Mouse (Mus musculus): ENCODE results near the gene Scd4. TPM values are rescaled to one million over a fixed set of nuclear protein-coding genes. Genes with fewer than 3 reads are reported as not detected.
"Not testable (repeated sequence)": the region's sequence is repeated elsewhere in the genome, so short reads cannot be mapped to it uniquely, and the experiment has no call there.

Scd4 gene
- polyA plus RNA-seq, 1 experiment from 2014 or later: 0.21 TPM

DNA sequence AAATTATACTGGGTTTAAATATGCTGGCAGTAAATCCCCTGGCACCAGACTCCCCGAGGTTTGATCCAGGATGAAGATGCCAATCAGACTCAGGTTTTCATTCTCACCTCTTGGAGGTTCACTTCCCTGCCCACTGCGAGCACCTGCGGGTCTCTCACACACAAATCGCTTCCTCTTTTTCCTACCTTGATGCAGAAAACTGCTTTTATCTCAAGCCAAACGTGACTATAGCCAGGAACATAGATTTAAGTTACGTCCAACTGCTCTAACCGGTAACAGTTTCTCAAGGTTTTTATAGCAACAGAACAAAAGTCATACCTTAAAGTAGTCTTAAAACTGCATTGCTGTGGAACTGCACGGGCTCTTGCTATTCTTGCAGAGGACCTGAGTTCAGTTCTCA is 16.8 kb downstream of the Scd4 start:
- no peaks in the 10 kb centered on the region for H3K4me1 ChIP-seq (ENCODE audit: control insufficient read depth, insufficient read depth, low read depth, low read length)
- H3K27me3 ChIP-seq (replicated peaks; ENCODE audit: control insufficient read depth, insufficient read depth, low read length): no peaks in the 10 kb centered on the region
- H3K4me2 ChIP-seq (ENCODE audit: low read length): no peak overlapping the region
- H3K9me3 ChIP-seq (ENCODE audit: control insufficient read depth, low read length): no peaks in the 10 kb centered on the region
- H3K4me3 ChIP-seq (ENCODE audit: low read length): no peak overlapping the region
- H3K27ac ChIP-seq (ENCODE audit: low read depth, low read length): no peak overlapping the region
- ATAC-seq: no peak
- WGBS: 89% methylated on average over 8 of the region's 8 CpGs
- H3K9ac ChIP-seq (ENCODE audit: low read depth, low read length): no peak overlapping the region
- H3K36me3 ChIP-seq (ENCODE audit: control insufficient read depth, insufficient read depth, low read length): no peaks in the 10 kb centered on the region

- ATAC-seq: no peak
- Histone ChIP-seq H3K9me3 (ENCODE audit: control insufficient read depth, low read length) (no peaks in the 10 kb centered on the region), H3K4me2 (ENCODE audit: low read length) (no peak overlapping the region), H3K4me3 (ENCODE audit: low read length) (no peak overlapping the region), H3K27me3 (replicated peaks; ENCODE audit: control insufficient read depth, insufficient read depth, low read length) (no peaks in the 10 kb centered on the region), H3K27ac (ENCODE audit: low read depth, low read length) (no peak overlapping the region), H3K36me3 (ENCODE audit: control insufficient read depth, insufficient read depth, low read length) (no peaks in the 10 kb centered on the region), H3K9ac (ENCODE audit: low read depth, low read length) (no peak overlapping the region), H3K4me1 (ENCODE audit: control insufficient read depth, insufficient read depth, low read depth, low read length) (no peaks in the 10 kb centered on the region)
- 86% methylated on average over 7 of the region's 7 CpGs for WGBS
Measured at GRCm38 (mm10) chr19:44351756-44352155, 18.9 kb downstream of the Scd4 start.

- WGBS: 40% methylated on average over 8 of the region's 8 CpGs
- no peaks in the 10 kb centered on the region for H3K9me3 ChIP-seq (ENCODE audit: control insufficient read depth, low read length)
- H3K36me3 ChIP-seq (ENCODE audit: control insufficient read depth, insufficient read depth, low read length): no peaks in the 10 kb centered on the region
- no peak overlapping the region for H3K27ac ChIP-seq (ENCODE audit: low read depth, low read length)
- H3K9ac ChIP-seq (ENCODE audit: low read depth, low read length): no peak overlapping the region
- H3K4me3 ChIP-seq (ENCODE audit: low read length): no peak overlapping the region
- H3K27me3 ChIP-seq (replicated peaks; ENCODE audit: control insufficient read depth, insufficient read depth, low read length): no peaks in the 10 kb centered on the region
- ATAC-seq: no peak
- no peak overlapping the region for H3K4me2 ChIP-seq (ENCODE audit: low read length)
- no peaks in the 10 kb centered on the region for H3K4me1 ChIP-seq (ENCODE audit: control insufficient read depth, insufficient read depth, low read depth, low read length)
Measured at GRCm38 (mm10) chr19:44358700-44359099, 25.8 kb downstream of the Scd4 start.

DNA sequence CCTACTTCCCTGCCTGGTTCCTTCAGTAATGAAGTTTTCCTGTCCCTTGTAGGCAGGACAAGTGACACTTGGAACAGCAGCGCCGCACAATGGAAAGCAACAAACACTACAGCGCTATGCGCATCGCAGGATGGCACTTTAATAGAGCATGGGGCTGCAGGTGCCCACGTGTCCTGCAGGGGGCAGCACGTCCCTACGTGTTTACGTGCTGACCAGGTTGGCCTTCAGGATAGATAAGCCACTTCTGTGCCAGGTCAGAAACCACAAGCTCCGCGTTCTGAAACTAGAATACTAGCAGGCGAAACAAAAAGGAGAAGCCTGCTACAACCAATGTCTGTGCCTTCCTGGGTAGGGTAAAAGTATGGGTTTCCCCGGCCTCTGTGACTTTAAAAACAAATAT is 30.6 kb downstream of the Scd4 start:
- no peak for ATAC-seq

DNA sequence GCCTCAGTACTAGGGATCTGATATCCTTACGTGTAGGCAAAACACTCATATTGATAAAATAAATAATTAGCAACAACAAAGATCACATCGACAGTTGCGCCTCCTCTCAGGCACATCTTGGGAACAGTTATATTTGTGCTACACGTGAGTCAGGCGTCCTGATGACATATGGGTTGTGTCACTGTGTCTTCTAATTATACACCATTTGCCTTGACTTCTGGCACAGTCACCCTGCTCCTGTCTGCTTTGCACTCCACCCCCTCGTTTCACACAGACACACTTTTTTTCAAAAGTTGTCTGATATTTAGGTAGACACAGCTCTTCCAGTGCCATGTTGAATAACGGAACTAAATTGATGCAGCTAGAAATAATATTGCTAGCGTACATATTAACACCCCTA is 31.1 kb downstream of the Scd4 start:
- no peaks in the 10 kb centered on the region for H3K27me3 ChIP-seq (replicated peaks; ENCODE audit: control insufficient read depth, insufficient read depth, low read length)
- H3K27ac ChIP-seq (ENCODE audit: low read depth, low read length): no peak overlapping the region
- H3K9me3 ChIP-seq (ENCODE audit: control insufficient read depth, low read length): no peaks in the 10 kb centered on the region
- no peaks in the 10 kb centered on the region for H3K36me3 ChIP-seq (ENCODE audit: control insufficient read depth, insufficient read depth, low read length)
- H3K9ac ChIP-seq (ENCODE audit: low read depth, low read length): no peak overlapping the region
- H3K4me1 ChIP-seq (ENCODE audit: control insufficient read depth, insufficient read depth, low read depth, low read length): no peaks in the 10 kb centered on the region
- ATAC-seq: no peak
- H3K4me2 ChIP-seq (ENCODE audit: low read length): no peak overlapping the region
- H3K4me3 ChIP-seq (ENCODE audit: low read length): no peak overlapping the region
- 82% methylated on average over 8 of the region's 8 CpGs for WGBS

More for the DNA sequence above, 30.6 kb downstream of the Scd4 start:
- WGBS: 23% methylated on average over 13 of the region's 13 CpGs
- H3K9me3 ChIP-seq (ENCODE audit: control insufficient read depth, low read length): no peaks in the 10 kb centered on the region
- H3K4me3 ChIP-seq (ENCODE audit: low read length): no peak overlapping the region
- no peak overlapping the region for H3K4me2 ChIP-seq (ENCODE audit: low read length)
- H3K36me3 ChIP-seq (ENCODE audit: control insufficient read depth, insufficient read depth, low read length): no peaks in the 10 kb centered on the region
- no peak overlapping the region for H3K9ac ChIP-seq (ENCODE audit: low read depth, low read length)
- H3K27me3 ChIP-seq (replicated peaks; ENCODE audit: control insufficient read depth, insufficient read depth, low read length): no peaks in the 10 kb centered on the region
- no peak overlapping the region for H3K27ac ChIP-seq (ENCODE audit: low read depth, low read length)
- no peaks in the 10 kb centered on the region for H3K4me1 ChIP-seq (ENCODE audit: control insufficient read depth, insufficient read depth, low read depth, low read length)

GRCm38 (mm10) chr19:44365733-44366132 is 32.8 kb downstream of the Scd4 start:
- Histone ChIP-seq H3K4me2 (ENCODE audit: low read length) (no peak overlapping the region), H3K4me1 (ENCODE audit: control insufficient read depth, insufficient read depth, low read depth, low read length) (no peaks in the 10 kb centered on the region), H3K9ac (ENCODE audit: low read depth, low read length) (no peak overlapping the region), H3K27ac (ENCODE audit: low read depth, low read length) (no peak overlapping the region), H3K4me3 (ENCODE audit: low read length) (no peak overlapping the region), H3K9me3 (ENCODE audit: control insufficient read depth, low read length) (no peaks in the 10 kb centered on the region), H3K36me3 (ENCODE audit: control insufficient read depth, insufficient read depth, low read length) (no peaks in the 10 kb centered on the region), H3K27me3 (replicated peaks; ENCODE audit: control insufficient read depth, insufficient read depth, low read length) (no peaks in the 10 kb centered on the region)
- 92% methylated on average over 4 of the region's 4 CpGs for WGBS
- ATAC-seq: no peak

DNA sequence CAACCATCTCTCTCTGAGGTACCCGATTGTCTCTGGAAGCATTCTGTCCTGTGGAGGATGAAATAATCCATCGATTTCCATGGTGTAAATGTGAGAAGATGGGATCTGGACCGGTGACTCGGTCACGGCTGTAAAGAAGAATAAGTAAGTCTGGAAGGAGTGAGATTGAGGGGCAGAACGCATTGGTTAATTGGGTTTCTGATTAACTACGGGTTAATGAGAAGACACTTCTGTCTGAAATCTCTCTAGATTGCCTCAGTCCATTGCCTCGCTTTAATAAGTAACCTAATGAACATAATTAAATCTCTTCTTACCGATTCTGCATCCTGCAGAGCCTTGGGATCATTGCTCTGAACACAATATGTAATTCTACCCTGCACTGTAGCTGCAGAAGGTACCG is 34.2 kb downstream of the Scd4 start:
- H3K27me3 ChIP-seq (replicated peaks; ENCODE audit: control insufficient read depth, insufficient read depth, low read length); ATAC-seq; H3K9ac ChIP-seq (ENCODE audit: low read depth, low read length); H3K4me3 ChIP-seq (ENCODE audit: low read length); H3K27ac ChIP-seq (ENCODE audit: low read depth, low read length); H3K36me3 ChIP-seq (ENCODE audit: control insufficient read depth, insufficient read depth, low read length); H3K4me1 ChIP-seq (ENCODE audit: control insufficient read depth, insufficient read depth, low read depth, low read length); H3K4me2 ChIP-seq (ENCODE audit: low read length); H3K9me3 ChIP-seq (ENCODE audit: control insufficient read depth, low read length): not testable (repeated sequence)
- 54% methylated on average over 9 of the region's 10 CpGs for WGBS

DNA sequence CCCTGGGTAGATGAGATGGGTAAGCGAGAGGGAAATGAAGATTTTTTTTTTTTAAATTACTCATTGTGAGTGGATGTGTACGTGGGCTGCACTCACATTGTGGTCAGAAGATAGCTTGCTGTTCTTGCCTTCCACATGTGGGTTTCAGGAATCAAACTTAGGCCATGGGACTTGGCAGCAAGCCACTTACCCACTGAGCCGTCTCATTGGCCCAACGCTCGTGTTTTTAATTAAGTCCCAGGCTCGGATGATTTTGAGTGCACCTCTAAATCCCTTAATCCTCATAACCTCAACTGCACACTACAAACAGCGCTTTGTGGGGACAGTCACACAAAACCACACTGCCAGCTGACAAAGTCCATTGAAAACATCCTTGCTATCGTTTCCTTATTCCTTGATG is 36.5 kb downstream of the Scd4 start:
- no peak overlapping the region for H3K9ac ChIP-seq (ENCODE audit: low read depth, low read length)
- H3K27me3 ChIP-seq (replicated peaks; ENCODE audit: control insufficient read depth, insufficient read depth, low read length): no peaks in the 10 kb centered on the region; the same call in 1 of the 2 replicates
- ATAC-seq: no peak
- no peaks in the 10 kb centered on the region for H3K9me3 ChIP-seq (ENCODE audit: control insufficient read depth, low read length)
- H3K36me3 ChIP-seq (ENCODE audit: control insufficient read depth, insufficient read depth, low read length): no peaks in the 10 kb centered on the region
- no peak overlapping the region for H3K4me3 ChIP-seq (ENCODE audit: low read length)
- no peak overlapping the region for H3K27ac ChIP-seq (ENCODE audit: low read depth, low read length)
- WGBS: 54% methylated on average over 8 of the region's 8 CpGs
- no peak overlapping the region for H3K4me2 ChIP-seq (ENCODE audit: low read length)
- H3K4me1 ChIP-seq (ENCODE audit: control insufficient read depth, insufficient read depth, low read depth, low read length): no peaks in the 10 kb centered on the region

DNA sequence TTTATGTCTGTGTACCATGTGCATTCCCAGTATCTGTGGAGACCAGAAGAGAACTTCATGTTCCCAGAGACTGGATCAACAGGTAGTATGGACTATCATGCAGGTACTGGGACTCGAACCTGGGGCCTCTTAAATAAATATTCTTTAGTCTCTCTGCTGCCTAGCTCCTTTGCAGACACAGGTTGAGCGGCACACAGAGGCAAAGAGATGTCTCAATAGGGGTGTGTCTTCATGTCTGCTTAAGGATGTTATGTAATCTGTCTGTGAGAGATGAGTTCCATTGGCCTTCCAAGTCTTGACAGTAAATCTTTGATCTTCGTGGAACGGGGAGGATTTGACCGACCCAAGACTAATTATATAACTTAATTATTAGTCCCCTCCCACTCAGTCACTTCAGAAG is 37.3 kb downstream of the Scd4 start:
- 77% methylated on average over 5 of the region's 5 CpGs for WGBS
- no peaks in the 10 kb centered on the region; the same call in 1 of the 2 replicates for H3K27me3 ChIP-seq (replicated peaks; ENCODE audit: control insufficient read depth, insufficient read depth, low read length)
- H3K4me2 ChIP-seq (ENCODE audit: low read length): no peak overlapping the region
- H3K36me3 ChIP-seq (ENCODE audit: control insufficient read depth, insufficient read depth, low read length): no peaks in the 10 kb centered on the region
- no peaks in the 10 kb centered on the region for H3K9me3 ChIP-seq (ENCODE audit: control insufficient read depth, low read length)
- H3K27ac ChIP-seq (ENCODE audit: low read depth, low read length): no peak overlapping the region
- no peaks in the 10 kb centered on the region for H3K4me1 ChIP-seq (ENCODE audit: control insufficient read depth, insufficient read depth, low read depth, low read length)
- no peak for ATAC-seq
- no peak overlapping the region for H3K4me3 ChIP-seq (ENCODE audit: low read length)
- H3K9ac ChIP-seq (ENCODE audit: low read depth, low read length): no peak overlapping the region

- 21% methylated on average over 6 of the region's 6 CpGs for WGBS
- Histone ChIP-seq H3K9ac (ENCODE audit: low read depth, low read length) (no peak overlapping the region), H3K36me3 (ENCODE audit: control insufficient read depth, insufficient read depth, low read length) (no peaks in the 10 kb centered on the region), H3K4me3 (ENCODE audit: low read length) (no peak overlapping the region), H3K4me1 (ENCODE audit: control insufficient read depth, insufficient read depth, low read depth, low read length) (no peaks in the 10 kb centered on the region), H3K27ac (ENCODE audit: low read depth, low read length) (no peak overlapping the region), H3K9me3 (ENCODE audit: control insufficient read depth, low read length) (no peaks in the 10 kb centered on the region), H3K4me2 (ENCODE audit: low read length) (no peak overlapping the region), H3K27me3 (replicated peaks; ENCODE audit: control insufficient read depth, insufficient read depth, low read length) (no peaks in the 10 kb centered on the region; the same call in 1 of the 2 replicates)
- peak; percentile 64; the same call in 1 of the 2 replicates for ATAC-seq
Measured at GRCm38 (mm10) chr19:44372969-44373368, 40.1 kb downstream of the Scd4 start.
